Mouse (Mus musculus) megakaryocyte, embryonic 14.5 days (primary cell): ENCODE data around the gene Map3k13.

ENCODE experiments used
- FLI1 ChIP-seq: IDR thresholded peaks from 2 replicates; pipeline ENCODE4 v1.6.1; 2012; ENCODE audit warnings: low read length, inconsistent platforms, mixed read lengths
- GATA1 ChIP-seq: IDR thresholded peaks from 3 replicates; pipeline ENCODE4 v1.6.1; 2012; ENCODE audit warnings: mixed read lengths, low read length, inconsistent platforms, borderline replicate concordance

GRCm38 (mm10) chr16:21827153-21827552 is 33.0 kb downstream of the Map3k13 start:
- TF ChIP-seq GATA1 (no peak), FLI1 (no peak)
